Mouse (Mus musculus) kidney, embryonic 14.5 days (tissue): ENCODE measurements at regions not wholly inside any gene's neighbourhood (a gene's known extent, or its start where the extent isn't known, plus 50 kb on each side); places are given as distances from the start of the nearest gene placed in this dataset.

ENCODE experiments used
- ATAC-seq: fragments of 200-750 bp; cut with Nextera tagmentation; 2 replicates; pipeline ENCODE4 v1.8.0; 2017; ENCODE audit warnings: moderate number of reproducible peaks, mild to moderate bottlenecking, moderate TSS enrichment, moderate library complexity; ENCODE audit not compliant: low FRiP score, low TSS enrichment
- H3K27ac ChIP-seq: fragments of 300-500 bp; sonication (generic); 2 replicates; pipeline ENCODE4 v1.5.1; 2014; ENCODE audit warnings: low read depth, mild to moderate bottlenecking, low read length, moderate library complexity, mixed read lengths
- H3K27me3 ChIP-seq: fragments of 300-500 bp; sonication (generic); 2 replicates; pipeline ENCODE4 v1.6.1; 2014; ENCODE audit warnings: mild to moderate bottlenecking, low read length; ENCODE audit not compliant: control insufficient read depth, insufficient read depth
- H3K36me3 ChIP-seq: fragments of 300-500 bp; sonication (generic); 2 replicates; pipeline ENCODE4 v1.6.1; 2014; ENCODE audit warnings: low read length, mixed read lengths; ENCODE audit not compliant: control insufficient read depth, insufficient read depth
- H3K4me1 ChIP-seq: fragments of 300-500 bp; sonication (generic); 2 replicates; pipeline ENCODE4 v1.6.1; 2014; ENCODE audit warnings: low read length, mixed read lengths; ENCODE audit not compliant: control insufficient read depth, insufficient read depth
- H3K4me2 ChIP-seq: fragments of 300-500 bp; sonication (generic); replicated peaks from 2 replicates; pipeline ENCODE4 v1.6.1; 2014; ENCODE audit warnings: low read depth, mild to moderate bottlenecking, low read length
- H3K4me3 ChIP-seq: fragments of 300-500 bp; sonication (generic); 2 replicates; pipeline ENCODE4 v1.5.1; 2014; ENCODE audit warnings: mild to moderate bottlenecking, low read length
- H3K9ac ChIP-seq: fragments of 300-500 bp; sonication (generic); 2 replicates; pipeline ENCODE4 v1.6.1; 2014; ENCODE audit warnings: low read depth, mild to moderate bottlenecking, low read length, moderate library complexity
- H3K9me3 ChIP-seq: fragments of 300-500 bp; sonication (generic); 2 replicates; pipeline ENCODE4 v1.6.1; 2016; ENCODE audit warnings: low read length; ENCODE audit not compliant: control insufficient read depth
- WGBS: fragments of 180-500 bp; shearing (Covaris S2); extraction: QIAGEN DNeasy Blood & Tissue Kit; methylation state at CpG from one replicate; pipeline ENCODE4 v1.1.7; 2014; 5-methylcytosine and 5-hydroxymethylcytosine counted together

GRCm38 (mm10) chr2:61493918-61494712 is 84.3 kb upstream of the Tank start:
- Histone ChIP-seq H3K4me1 (no peaks in the 10 kb centered on the region), H3K4me3 (no peak overlapping the region), H3K4me2 (no peak overlapping the region), H3K27me3 (no peaks in the 10 kb centered on the region), H3K36me3 (no peaks in the 10 kb centered on the region), H3K9me3 (no peaks in the 10 kb centered on the region), H3K27ac (no peak overlapping the region), H3K9ac (no peak overlapping the region)
- 43% methylated on average over 11 of the region's 11 CpGs for WGBS
- peak; percentile 20; the same call in 1 of the 2 replicates for ATAC-seq

- Histone ChIP-seq H3K27me3 (no peaks in the 10 kb centered on the region), H3K36me3 (no peaks in the 10 kb centered on the region), H3K4me2 (no peak overlapping the region), H3K9ac (no peak overlapping the region), H3K27ac (no peak overlapping the region), H3K9me3 (no peaks in the 10 kb centered on the region), H3K4me1 (no peaks in the 10 kb centered on the region), H3K4me3 (no peak overlapping the region)
- no peak for ATAC-seq
- 64% methylated on average over 6 of the region's 6 CpGs for WGBS
Measured at GRCm38 (mm10) chr2:61492043-61492743, 86.2 kb upstream of the Tank start.

- Histone ChIP-seq H3K9ac (no peak overlapping the region), H3K27me3 (no peaks in the 10 kb centered on the region), H3K36me3 (no peaks in the 10 kb centered on the region), H3K9me3 (no peaks in the 10 kb centered on the region), H3K4me3 (no peak overlapping the region), H3K4me2 (no peak overlapping the region), H3K27ac (no peak overlapping the region), H3K4me1 (no peaks in the 10 kb centered on the region)
- no peak for ATAC-seq
- WGBS = 84% methylated on average over 10 of the region's 10 CpGs
Measured at GRCm38 (mm10) chr2:61490436-61491109, 87.8 kb upstream of the Tank start.

- Histone ChIP-seq H3K4me3 (no peak overlapping the region), H3K9me3 (no peaks in the 10 kb centered on the region), H3K27me3 (no peaks in the 10 kb centered on the region), H3K9ac (no peak overlapping the region), H3K4me2 (no peak overlapping the region), H3K4me1 (no peaks in the 10 kb centered on the region), H3K36me3 (no peaks in the 10 kb centered on the region), H3K27ac (no peak overlapping the region)
- 88% methylated on average over 10 of the region's 10 CpGs for WGBS
- ATAC-seq = no peak
Measured at GRCm38 (mm10) chr2:61489762-61490161, 88.6 kb upstream of the Tank start.

- Histone ChIP-seq H3K4me3 (no peak overlapping the region), H3K27ac (no peak overlapping the region), H3K9me3 (no peaks in the 10 kb centered on the region), H3K9ac (no peak overlapping the region), H3K27me3 (no peaks in the 10 kb centered on the region), H3K4me1 (no peaks in the 10 kb centered on the region), H3K4me2 (no peak overlapping the region), H3K36me3 (no peaks in the 10 kb centered on the region)
- no peak for ATAC-seq
- 97% methylated on average over 1 of the region's 1 CpGs for WGBS
Measured at GRCm38 (mm10) chr2:61483820-61484219, 94.6 kb upstream of the Tank start.

- 91% methylated on average over 4 of the region's 4 CpGs for WGBS
- Histone ChIP-seq H3K4me2 (no peak overlapping the region), H3K4me1 (no peaks in the 10 kb centered on the region), H3K9ac (no peak overlapping the region), H3K27me3 (no peaks in the 10 kb centered on the region), H3K27ac (no peak overlapping the region), H3K4me3 (no peak overlapping the region), H3K9me3 (no peaks in the 10 kb centered on the region), H3K36me3 (no peaks in the 10 kb centered on the region)
- no peak for ATAC-seq
Measured at GRCm38 (mm10) chr2:61476648-61477047, 101.7 kb upstream of the Tank start.

GRCm38 (mm10) chr2:61474626-61475025 is 103.8 kb upstream of the Tank start:
- H3K9ac ChIP-seq = no peak overlapping the region
- no peak overlapping the region for H3K27ac ChIP-seq
- no peaks in the 10 kb centered on the region for H3K4me1 ChIP-seq
- H3K9me3 ChIP-seq = no peaks in the 10 kb centered on the region
- no peak for ATAC-seq
- H3K27me3 ChIP-seq = no peaks in the 10 kb centered on the region
- no peaks in the 10 kb centered on the region for H3K36me3 ChIP-seq
- H3K4me2 ChIP-seq = no peak overlapping the region
- 69% methylated on average over 10 of the region's 10 CpGs for whole genome bisulfite sequencing
- H3K4me3 ChIP-seq = no peak overlapping the region

- no peak overlapping the region for H3K4me3 ChIP-seq
- 93% methylated on average over 5 of the region's 5 CpGs for WGBS
- H3K27me3 ChIP-seq = no peaks in the 10 kb centered on the region
- H3K9ac ChIP-seq = no peak overlapping the region
- H3K4me2 ChIP-seq = no peak overlapping the region
- no peak overlapping the region for H3K27ac ChIP-seq
- no peak for ATAC-seq
- no peaks in the 10 kb centered on the region for H3K4me1 ChIP-seq
- no peaks in the 10 kb centered on the region for H3K9me3 ChIP-seq
- H3K36me3 ChIP-seq = no peaks in the 10 kb centered on the region
Measured at GRCm38 (mm10) chr2:61470521-61470920, 107.9 kb upstream of the Tank start.

GRCm38 (mm10) chr2:61470064-61470463 is 108.3 kb upstream of the Tank start:
- H3K9ac ChIP-seq = no peak overlapping the region
- ATAC-seq = no peak
- H3K4me1 ChIP-seq = no peaks in the 10 kb centered on the region
- no peak overlapping the region for H3K4me2 ChIP-seq
- no peaks in the 10 kb centered on the region for H3K9me3 ChIP-seq
- H3K4me3 ChIP-seq = no peak overlapping the region
- no peaks in the 10 kb centered on the region for H3K27me3 ChIP-seq
- no peaks in the 10 kb centered on the region for H3K36me3 ChIP-seq
- no peak overlapping the region for H3K27ac ChIP-seq
